Mouse (Mus musculus) CH12.LX (cell line): Measurements from ENCODE around the gene Npm3. TPM values are rescaled to one million over a fixed set of nuclear protein-coding genes. Genes with fewer than 3 reads are reported as not detected.
A peak's percentile ranks its signal among the peaks of the same experiment; 100 is the strongest.

Experiments used
- DNase-seq: peaks from one replicate; pipeline ENCODE4 v3.0.0-alpha.2; 2013; ENCODE audit errors: extremely low read depth
- H3K27ac ChIP-seq: 2 replicates; pipeline ENCODE4 v1.5.1; 2012; ENCODE audit warnings: low read depth, mild to moderate bottlenecking, control low read depth, moderate library complexity; ENCODE audit not compliant: insufficient read depth
- H3K27me3 ChIP-seq: replicated peaks from 2 replicates; pipeline ENCODE3; 2012; ENCODE audit warnings: inconsistent platforms
- H3K36me3 ChIP-seq, 2 experiments: replicated peaks in 1 of 2; 2 replicates each; pipeline versions ENCODE3 to v1.6.1; 2012; ENCODE audit warnings: inconsistent platforms in 1 of 2, low read length in 1 of 2, mild to moderate bottlenecking in 1 of 2, mixed read lengths in 1 of 2, moderate library complexity in 1 of 2; ENCODE audit not compliant: control insufficient read depth in 1 of 2, insufficient read depth in 1 of 2
- H3K4me1 ChIP-seq, 2 experiments: 2 replicates each; pipeline ENCODE4 v1.6.1; 2012; ENCODE audit warnings: inconsistent platforms in 1 of 2, moderate library complexity in 1 of 2; ENCODE audit not compliant: insufficient read depth in 2 of 2, control insufficient read depth in 1 of 2
- H3K4me2 ChIP-seq: 2 replicates; pipeline ENCODE4 v1.6.1; 2012; ENCODE audit warnings: low read depth, mild to moderate bottlenecking, control low read depth; ENCODE audit not compliant: poor library complexity, insufficient read depth, severe bottlenecking
- H3K4me3 ChIP-seq, 3 experiments: fragments of 150-350 bp in 1 of 3; sonication (generic) in 1 of 3; replicated peaks in 1 of 3; 2 replicates each; pipeline versions ENCODE3 to v1.5.1; 2011 to 2012; ENCODE audit warnings: low read depth in 2 of 3, low read length in 2 of 3, mild to moderate bottlenecking in 2 of 3, moderate library complexity in 2 of 3, control low read depth in 1 of 3, improper control_type of control experiment in 1 of 3, inconsistent platforms in 1 of 3, mixed read lengths in 1 of 3; ENCODE audit not compliant: poor library complexity in 1 of 3
- H3K79me2 ChIP-seq: replicated peaks from 2 replicates; pipeline ENCODE4 v1.6.1; 2012; ENCODE audit warnings: mild to moderate bottlenecking, moderate library complexity; ENCODE audit not compliant: control insufficient read depth, poor library complexity, insufficient read depth, severe bottlenecking; ENCODE audit errors: extremely low read depth
- H3K9ac ChIP-seq: 2 replicates; pipeline ENCODE4 v1.6.1; 2012; ENCODE audit warnings: low read depth, mild to moderate bottlenecking, control low read depth, moderate library complexity; ENCODE audit not compliant: insufficient read depth
- H3K9me3 ChIP-seq: replicated peaks from 2 replicates; pipeline ENCODE3; 2012; ENCODE audit warnings: low read length, inconsistent platforms, mixed read lengths
- BHLHE40 ChIP-seq: IDR thresholded peaks from 2 replicates; pipeline ENCODE4 v1.6.1; 2011; ENCODE audit warnings: mild to moderate bottlenecking, low read depth, low read length, improper control_type of control experiment
- CHD1 ChIP-seq: IDR thresholded peaks from 2 replicates; pipeline ENCODE4 v1.6.1; 2012; ENCODE audit warnings: low read depth, low read length, improper control_type of control experiment, inconsistent platforms
- CHD2 ChIP-seq: IDR thresholded peaks from 2 replicates; pipeline ENCODE4 v1.6.1; 2011; ENCODE audit warnings: low read length, improper control_type of control experiment
- CTCF ChIP-seq, 2 experiments: IDR thresholded peaks in 1 of 2; conservative IDR thresholded peaks in 1 of 2; 2 replicates each; pipeline ENCODE4 v1.5.1; 2011 to 2012; ENCODE audit warnings: low read depth in 2 of 2, low read length in 2 of 2, improper control_type of control experiment in 1 of 2, inconsistent platforms in 1 of 2, mild to moderate bottlenecking in 1 of 2, moderate library complexity in 1 of 2
- ELF1 ChIP-seq: IDR thresholded peaks from 2 replicates; pipeline ENCODE4 v1.6.1; 2014; ENCODE audit warnings: low read depth, mild to moderate bottlenecking, inconsistent platforms, low read length, improper control_type of control experiment
- EP300 ChIP-seq: IDR thresholded peaks from 2 replicates; pipeline ENCODE4 v1.6.1; 2011; ENCODE audit warnings: low read length, improper control_type of control experiment
- ETS1 ChIP-seq: conservative IDR thresholded peaks from 2 replicates; pipeline ENCODE4 v1.6.1; 2012; ENCODE audit warnings: low read depth, mild to moderate bottlenecking, inconsistent platforms, low read length, improper control_type of control experiment, moderate library complexity
- GABPA ChIP-seq: IDR thresholded peaks from 2 replicates; pipeline ENCODE4 v1.6.1; 2012; ENCODE audit warnings: low read depth, low read length, improper control_type of control experiment, inconsistent platforms; ENCODE audit not compliant: insufficient replicate concordance
- HCFC1 ChIP-seq: IDR thresholded peaks from 2 replicates; pipeline ENCODE4 v1.6.1; 2012; ENCODE audit warnings: low read depth, mild to moderate bottlenecking, inconsistent platforms, low read length, improper control_type of control experiment
- IRF4 ChIP-seq: IDR thresholded peaks from 2 replicates; pipeline ENCODE4 v1.6.1; 2014; ENCODE audit warnings: low read depth, mild to moderate bottlenecking, inconsistent platforms, low read length, improper control_type of control experiment
- JUN ChIP-seq: IDR thresholded peaks from 2 replicates; pipeline ENCODE4 v1.6.1; 2011; ENCODE audit warnings: low read depth, mild to moderate bottlenecking, low read length, improper control_type of control experiment, moderate library complexity; ENCODE audit not compliant: insufficient read depth
- JUND ChIP-seq: conservative IDR thresholded peaks from 2 replicates; pipeline ENCODE4 v1.6.1; 2011; ENCODE audit warnings: low read depth, low read length, improper control_type of control experiment
- KAT2A ChIP-seq: IDR thresholded peaks from 2 replicates; pipeline ENCODE4 v1.6.1; 2012; ENCODE audit warnings: low read length, improper control_type of control experiment, inconsistent platforms; ENCODE audit not compliant: insufficient replicate concordance
- MAFK ChIP-seq: IDR thresholded peaks from 2 replicates; pipeline ENCODE4 v1.6.1; 2011; ENCODE audit warnings: low read length, improper control_type of control experiment; ENCODE audit not compliant: insufficient replicate concordance
- MAX ChIP-seq: IDR thresholded peaks from 2 replicates; pipeline ENCODE4 v1.6.1; 2011; ENCODE audit warnings: low read length, improper control_type of control experiment
- MAZ ChIP-seq: IDR thresholded peaks from 2 replicates; pipeline ENCODE4 v1.6.1; 2012; ENCODE audit warnings: low read depth, mild to moderate bottlenecking, inconsistent platforms, low read length, improper control_type of control experiment, moderate library complexity
- MEF2A ChIP-seq: IDR thresholded peaks from 2 replicates; pipeline ENCODE4 v1.6.1; 2014; ENCODE audit warnings: low read depth, mild to moderate bottlenecking, inconsistent platforms, low read length, improper control_type of control experiment, borderline replicate concordance
- MXI1 ChIP-seq: IDR thresholded peaks from 2 replicates; pipeline ENCODE4 v1.6.1; 2011; ENCODE audit warnings: mild to moderate bottlenecking, low read depth, low read length, improper control_type of control experiment
- MYC ChIP-seq: IDR thresholded peaks from 2 replicates; pipeline ENCODE4 v1.6.1; 2011; ENCODE audit warnings: low read depth, mild to moderate bottlenecking, improper control_type of control experiment, low read length
- NELFE ChIP-seq: IDR thresholded peaks from 2 replicates; pipeline ENCODE4 v1.6.1; 2011; ENCODE audit warnings: low read depth, low read length, improper control_type of control experiment
- NRF1 ChIP-seq: IDR thresholded peaks from 2 replicates; pipeline ENCODE4 v1.6.1; 2014; ENCODE audit warnings: low read depth, mild to moderate bottlenecking, inconsistent platforms, low read length, improper control_type of control experiment, moderate library complexity
- POLR2A ChIP-seq: IDR thresholded peaks from 2 replicates; pipeline ENCODE4 v1.6.1; 2011; ENCODE audit warnings: low read depth, mild to moderate bottlenecking, improper control_type of control experiment, low read length
- POLR2AphosphoS2 ChIP-seq: IDR thresholded peaks from 2 replicates; pipeline ENCODE4 v1.6.1; 2011; ENCODE audit warnings: low read depth, low read length, improper control_type of control experiment
- RAD21 ChIP-seq: IDR thresholded peaks from 2 replicates; pipeline ENCODE4 v1.6.1; 2011; ENCODE audit warnings: low read depth, mild to moderate bottlenecking, low read length, improper control_type of control experiment, moderate library complexity
- RCOR1 ChIP-seq: conservative IDR thresholded peaks from 2 replicates; pipeline ENCODE4 v1.6.1; 2012; ENCODE audit warnings: low read depth, mild to moderate bottlenecking, inconsistent platforms, low read length, improper control_type of control experiment
- SIN3A ChIP-seq: IDR thresholded peaks from 2 replicates; pipeline ENCODE4 v1.6.1; 2012; ENCODE audit warnings: low read length, improper control_type of control experiment, inconsistent platforms
- SMC3 ChIP-seq: IDR thresholded peaks from 2 replicates; pipeline ENCODE4 v1.6.1; 2011; ENCODE audit warnings: low read depth, low read length, improper control_type of control experiment
- TCF12 ChIP-seq: IDR thresholded peaks from 2 replicates; pipeline ENCODE4 v1.6.1; 2014; ENCODE audit warnings: low read depth, mild to moderate bottlenecking, inconsistent platforms, low read length, improper control_type of control experiment
- UBTF ChIP-seq: IDR thresholded peaks from 2 replicates; pipeline ENCODE4 v1.6.1; 2012; ENCODE audit warnings: low read depth, mild to moderate bottlenecking, inconsistent platforms, low read length, improper control_type of control experiment, moderate library complexity
- USF2 ChIP-seq: conservative IDR thresholded peaks from 2 replicates; pipeline ENCODE4 v1.6.1; 2011; ENCODE audit warnings: low read depth, low read length, improper control_type of control experiment
- ZC3H11A ChIP-seq: IDR thresholded peaks from 2 replicates; pipeline ENCODE4 v1.6.1; 2012; ENCODE audit warnings: low read depth, mild to moderate bottlenecking, inconsistent platforms, low read length, improper control_type of control experiment
- ZKSCAN1 ChIP-seq: IDR thresholded peaks from 2 replicates; pipeline ENCODE4 v1.6.1; 2012; ENCODE audit warnings: low read depth, inconsistent platforms, low read length, improper control_type of control experiment, borderline replicate concordance
- ZNF384 ChIP-seq: IDR thresholded peaks from 2 replicates; pipeline ENCODE4 v1.6.1; 2012; ENCODE audit warnings: low read depth, low read length, improper control_type of control experiment, inconsistent platforms
- dilution Hi-C: fragments of 300-500 bp; cut with MboI; formaldehyde crosslinking; loops from 2 replicates; pipeline ENCODE4 v1.14.3; 2020; ENCODE audit warnings: low sequenced_read_pairs; ENCODE audit not compliant: extremely low pct_unique_long_range_greater_than_20kb, extremely low pct_ligation_motif_present
- in situ Hi-C: fragments of 300-500 bp; cut with MboI; formaldehyde crosslinking; loops from 3 replicates; pipeline ENCODE4 v1.14.3; 2019; ENCODE audit warnings: low sequenced_read_pairs, low pct_ligation_motif_present, low pct_unique_long_range_greater_than_20kb, mixed read lengths
- polyA plus RNA-seq: library from polyadenylated mRNA; unstranded; fragments of >175 nt; gene quantifications from 2 replicates; pipeline ENCODE4 v1.2.1, GENCODE M21; 2012; ENCODE audit warnings: low read depth; ENCODE audit not compliant: insufficient read length
- total RNA-seq, 2 experiments: library from RNA; depleted of rRNA; stranded (reverse); fragments of 300-350 nt in 1 of 2; fragments of >200 nt in 1 of 2; gene quantifications; 2 replicates each; pipeline ENCODE4 v1.2.3; 2012 to 2014

The Npm3 gene
- total and polyA plus RNA-seq, 3 experiments = 189 to 237 (median 225) TPM

- peaks cover 4% of the 10 kb centered on the region for H3K9me3 ChIP-seq
- H3K27ac ChIP-seq = no peak overlapping the region
- dilution Hi-C loops (no loop called here), in situ Hi-C loops (loop anchor here (5.0 to 10.0 kb wide), 2 partner anchors 175 to 532 kb away; no protein-coding TSS in a partner anchor)
- H3K4me1 ChIP-seq = peaks cover 5 to 44% of the 10 kb centered on the region in 2 experiments
- H3K27me3 ChIP-seq = no peaks in the 10 kb centered on the region
- 0 out of 2 replicates have a peak overlapping the region, but pooled peaks have one; percentile 12 for H3K4me2 ChIP-seq
- TF ChIP-seq MAX (0 out of 2 replicates have a peak, but pooled peaks have one; percentile 11), HCFC1 (peak; percentile 32; the same call in 1 of the 2 replicates), ZKSCAN1 (no peak), EP300 (no peak), ZNF384 (0 out of 2 replicates have a peak, but pooled peaks have one; percentile 8), USF2 (no peak), KAT2A (0 out of 2 replicates have a peak, but pooled peaks have one; percentile 58), SIN3A (peak; percentile 41; the same call in 1 of the 2 replicates), MXI1 (0 out of 2 replicates have a peak, but pooled peaks have one; percentile 36), JUN (no peak), POLR2A (peak; percentile 36; the same call in 1 of the 2 replicates), MEF2A (no peak), TCF12 (no peak), CTCF (conservative IDR thresholded peaks at IDR 0.05 in 1 of 2, IDR thresholded peaks at IDR 0.05 in 1 of 2; ENCODE audit: low read depth in 2 of 2, low read length in 2 of 2) (peak; percentile 45 to 82; a peak in 3 of 4 replicates), RAD21 (peak; percentile 72), UBTF (0 out of 2 replicates have a peak, but pooled peaks have one; percentile 31), CHD1 (no peak), NRF1 (no peak), CHD2 (no peak), MYC (0 out of 2 replicates have a peak, but pooled peaks have one; percentile 20), BHLHE40 (no peak), MAZ (no peak), IRF4 (peak; percentile 30; the same call in 1 of the 2 replicates), RCOR1 (no peak), MAFK (peak; percentile 56; the same call in 1 of the 2 replicates), ETS1 (no peak), GABPA (no peak), JUND (no peak), ZC3H11A (peak; percentile 18; the same call in 1 of the 2 replicates), ELF1 (no peak), NELFE (0 out of 2 replicates have a peak, but pooled peaks have one; percentile 23), POLR2AphosphoS2 (peak; percentile 38; the same call in 1 of the 2 replicates), SMC3 (peak; percentile 67)
- 0 out of 2 replicates have a peak, but pooled peaks cover 3% of the 10 kb centered on the region for H3K79me2 ChIP-seq
- no peak overlapping the region for H3K9ac ChIP-seq
- DNase-seq = peak; percentile 94
- no peak overlapping the region for H3K4me3 ChIP-seq
- H3K36me3 ChIP-seq = peaks cover 5 to 31% of the 10 kb centered on the region in 2 experiments
Observed at GRCm38 (mm10) chr19:45747028-45747867, 2.1 kb downstream of the Npm3 start.
